Mouse (Mus musculus): ENCODE results near the gene Ksr1.

DNA sequence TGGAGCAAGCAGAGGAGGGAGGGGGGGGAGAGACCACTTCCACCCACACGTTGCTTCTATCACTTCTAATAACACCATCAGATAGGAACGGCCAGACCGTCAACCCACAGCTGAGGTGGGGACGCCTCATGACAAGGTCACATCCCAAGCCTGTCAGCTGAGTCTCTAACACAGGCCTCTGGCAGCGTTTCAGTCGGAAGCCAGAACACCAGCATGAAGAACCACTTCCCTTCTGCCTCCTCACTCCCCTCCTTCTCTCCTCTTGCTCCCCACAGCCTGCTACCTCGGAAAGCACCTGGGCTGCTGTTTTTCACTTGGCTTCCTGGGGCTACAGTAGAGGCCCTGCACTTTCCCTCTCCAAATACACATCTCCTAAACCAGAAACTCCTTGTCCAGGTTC, 53.4 kb downstream of the Ksr1 start:
- no peak for TF ChIP-seq CEBPB (IDR thresholded peaks at IDR 0.05; ENCODE audit: insufficient read depth, poor library complexity, severe bottlenecking)
- no peak for TF ChIP-seq POLR2A (IDR thresholded peaks at IDR 0.05; ENCODE audit: insufficient read length, low read depth)
- TF ChIP-seq POLR2AphosphoS2 (IDR thresholded peaks at IDR 0.05; ENCODE audit: insufficient read length, low read depth) = no peak
- TF ChIP-seq MAX (IDR thresholded peaks at IDR 0.05; ENCODE audit: low read depth) = no peak
- no peak for TF ChIP-seq E2F4 (IDR thresholded peaks at IDR 0.05; ENCODE audit: insufficient read depth)
- no peak for TF ChIP-seq USF1 (IDR thresholded peaks at IDR 0.05; ENCODE audit: low read depth)
- TF ChIP-seq MYOG (IDR thresholded peaks at IDR 0.05; ENCODE audit: control insufficient read depth in 1 of 3, insufficient read depth in 1 of 3, insufficient read length in 2 of 3, low read depth in 2 of 3) = no peak
- TF ChIP-seq TCF3 (IDR thresholded peaks at IDR 0.05; ENCODE audit: insufficient read length, low read depth) = no peak
- TF ChIP-seq TCF12 (IDR thresholded peaks at IDR 0.05; ENCODE audit: insufficient read depth, poor library complexity, severe bottlenecking) = no peak
